Mouse (Mus musculus) left cerebral cortex, postnatal 14 days (tissue): ENCODE measurements at regions not wholly inside any gene's neighbourhood (a gene's known extent, or its start where the extent isn't known, plus 50 kb on each side); places are given as distances from the start of the nearest gene placed in this dataset.
A peak's percentile ranks its signal among the peaks of the same experiment; 100 is the strongest.

Source experiments
- DNase-seq, 2 experiments: peaks; one replicate each; pipeline ENCODE4 v3.0.0; 2021 to 2022; ENCODE audit warnings: low spot score in 2 of 2, mixed read lengths in 1 of 2
- intact Hi-C: fragments of 180-260 bp; cut with DNase I; formaldehyde crosslinking; loops from one replicate; pipeline ENCODE4 v1.15.1; 2025

DNA sequence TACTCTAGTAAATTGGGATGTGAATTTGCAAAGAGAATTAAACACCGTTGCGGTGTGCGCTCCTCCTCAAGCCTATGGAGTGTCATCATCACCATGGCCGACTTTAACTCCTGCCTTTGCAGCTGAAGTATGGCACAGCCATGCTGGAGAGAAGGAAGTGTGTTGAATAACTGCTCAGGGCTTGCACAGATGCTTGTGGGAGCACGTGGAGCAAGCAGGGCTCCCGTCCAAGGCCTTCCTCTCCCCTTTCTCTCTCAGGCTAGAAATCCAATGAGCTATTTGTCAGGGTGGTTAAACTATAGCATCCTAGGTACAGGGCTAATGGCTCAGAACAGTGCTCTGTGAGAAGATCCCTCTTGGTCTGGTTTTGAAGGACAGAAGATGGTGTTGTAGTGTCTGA lies 79.5 kb upstream of the Arhgap21 start:
- no peak for DNase-seq
- intact Hi-C loops, result no loop called here

- intact Hi-C loops, result no loop called here
- no peak for DNase-seq
These were observed 77.9 kb upstream of the Arhgap21 start for GRCm38 (mm10) chr2:21046503-21047116.

- intact Hi-C loops, result no loop called here
- DNase-seq, result no peak
These were observed 76.1 kb upstream of the Arhgap21 start for GRCm38 (mm10) chr2:21044781-21045180.

GRCm38 (mm10) chr2:21044007-21044406 lies 75.3 kb upstream of the Arhgap21 start:
- no peak for DNase-seq
- intact Hi-C loops, result no loop called here

DNA sequence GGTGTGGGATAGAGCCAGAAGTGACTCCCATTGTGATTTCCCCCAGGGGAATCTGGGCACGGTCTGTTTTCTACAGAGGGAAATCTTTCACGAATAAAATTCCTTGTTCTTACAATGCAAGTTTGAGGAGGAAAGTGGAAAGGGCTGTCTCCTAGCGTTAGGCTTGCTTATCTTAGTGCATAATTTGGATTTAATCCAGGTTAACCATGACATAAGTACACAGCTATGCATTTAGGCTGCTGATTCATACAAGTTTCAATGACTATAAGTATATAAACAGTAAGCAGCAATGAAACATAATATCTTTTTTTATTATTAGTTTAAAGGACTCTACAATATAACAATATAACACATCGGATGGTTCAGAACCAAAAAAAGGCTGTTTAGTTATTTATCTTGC lies 74.6 kb upstream of the Arhgap21 start:
- intact Hi-C loops, result no loop called here
- DNase-seq, result no peak

DNA sequence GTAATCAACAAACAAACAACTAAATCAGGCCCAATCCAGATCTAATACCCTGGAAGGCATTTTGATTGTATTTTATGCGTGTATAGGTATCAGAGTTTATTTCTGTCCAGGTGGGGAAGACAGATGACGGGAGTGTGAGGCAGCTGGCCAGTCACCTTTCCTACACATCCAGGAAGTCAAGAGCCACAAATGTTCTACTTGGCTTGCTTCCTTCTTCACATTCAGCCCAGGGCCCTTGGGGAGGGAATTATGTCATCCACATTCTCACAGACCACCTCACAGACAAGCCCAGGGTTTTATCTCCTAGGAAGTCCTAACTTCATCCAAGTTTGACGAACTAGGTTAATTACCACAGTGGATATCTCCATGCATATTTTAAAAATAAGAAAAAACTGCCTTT lies 68.9 kb upstream of the Arhgap21 start:
- no peak for DNase-seq
- intact Hi-C loops, result loop anchor here (5.0 kb wide), 1 partner anchor 70 kb away; the partner anchor contains the start of gene Arhgap21

DNA sequence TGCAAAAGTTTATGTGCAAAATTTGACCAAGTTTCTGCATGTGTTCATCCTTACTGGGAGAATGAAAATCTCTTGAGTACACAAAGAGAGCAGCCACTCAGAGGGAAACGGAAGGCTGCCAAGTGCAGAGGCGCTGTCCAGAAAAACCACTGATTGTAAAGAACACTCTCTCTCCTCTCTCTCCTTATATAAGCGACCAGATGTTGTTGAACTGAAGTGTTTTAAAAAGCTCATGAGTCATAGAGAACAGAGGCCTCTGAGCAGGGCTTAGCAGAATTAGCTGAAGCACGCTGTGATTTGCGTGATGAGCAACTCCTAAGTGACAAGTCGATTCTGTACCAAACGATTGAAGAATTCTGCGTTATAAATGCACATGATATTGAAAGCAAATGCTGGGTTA lies 68.5 kb upstream of the Arhgap21 start:
- DNase-seq, result peak; percentile 78 to 91
- intact Hi-C loops, result loop anchor here (5.0 kb wide), 1 partner anchor 70 kb away; the partner anchor contains the start of gene Arhgap21

- no peak for DNase-seq
- intact Hi-C loops, result loop anchor here (5.0 kb wide), 1 partner anchor 69 kb away; the partner anchor contains the start of gene Arhgap21
These were observed 67.4 kb upstream of the Arhgap21 start for GRCm38 (mm10) chr2:21035884-21036648.

- intact Hi-C loops, result loop anchor here (5.0 kb wide), 1 partner anchor 67 kb away; the partner anchor contains the start of gene Arhgap21
- DNase-seq, result peak; percentile 61 to 70
These were observed 66.0 kb upstream of the Arhgap21 start for GRCm38 (mm10) chr2:21034651-21035050.

DNA sequence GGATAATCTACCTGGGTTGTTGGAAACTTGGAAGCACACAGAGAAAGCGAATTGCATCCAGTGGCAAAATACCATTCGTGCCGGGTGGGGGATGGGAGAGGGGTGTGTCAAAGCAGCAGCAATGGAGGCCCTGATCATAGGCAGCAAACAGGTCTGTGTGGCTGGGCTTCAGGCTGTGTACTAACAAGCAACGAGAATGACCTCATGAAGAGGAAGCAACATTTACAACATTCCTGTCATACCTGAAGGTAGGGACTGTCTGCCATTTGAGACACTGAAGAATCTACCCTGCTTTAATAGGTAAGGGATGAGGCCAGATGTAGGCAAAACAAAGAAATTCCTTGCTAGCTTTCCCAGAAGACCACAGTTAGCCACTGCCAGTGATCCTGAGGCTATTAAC lies 62.0 kb upstream of the Arhgap21 start:
- intact Hi-C loops, result no loop called here
- DNase-seq, result no peak

GRCm38 (mm10) chr2:21029391-21030010 lies 60.8 kb upstream of the Arhgap21 start:
- intact Hi-C loops, result no loop called here
- DNase-seq, result no peak

DNA sequence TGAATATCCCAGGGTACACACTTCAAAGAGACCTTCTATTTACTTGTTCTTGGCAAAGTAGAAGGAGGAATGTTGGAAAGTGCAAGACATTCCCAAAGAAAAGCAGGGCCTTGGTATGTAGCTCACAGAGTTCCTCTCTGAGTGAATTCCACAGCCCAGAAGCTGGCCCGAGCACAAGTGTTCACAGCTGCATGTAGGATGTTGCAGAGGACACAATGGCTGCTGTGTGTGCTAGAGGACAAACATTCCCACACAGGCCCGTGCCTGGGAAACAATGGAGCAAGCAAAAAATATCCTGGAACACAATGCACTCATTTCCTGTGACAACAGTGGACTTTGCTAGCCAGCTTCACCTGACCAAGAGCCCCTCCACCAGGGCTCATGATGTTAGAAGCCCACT lies 59.9 kb upstream of the Arhgap21 start:
- intact Hi-C loops, result no loop called here
- DNase-seq, result peak; percentile 33 to 67

DNA sequence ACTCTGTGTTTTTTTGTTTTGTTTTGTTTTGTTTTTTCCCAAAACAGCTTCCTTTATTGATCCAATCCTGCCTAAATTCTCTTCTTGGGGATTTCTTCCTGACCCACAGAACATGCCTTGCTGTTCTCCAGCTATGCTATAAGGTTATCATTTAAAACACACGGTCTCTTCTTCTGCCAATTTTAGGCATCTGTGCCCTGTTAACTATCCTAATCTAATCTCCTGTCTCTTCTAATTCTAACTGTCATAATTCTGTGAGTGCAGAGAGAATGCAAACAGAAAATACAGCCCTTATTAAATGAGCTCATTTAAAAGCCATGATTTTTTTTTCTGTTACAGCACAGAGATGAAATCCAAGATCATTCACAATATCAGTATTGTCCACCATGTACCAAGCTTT lies 49.9 kb upstream of the Arhgap21 start:
- intact Hi-C loops, result no loop called here

More for the DNA sequence above, 49.9 kb upstream of the Arhgap21 start:
- DNase-seq, result no peak
